Mouse (Mus musculus) small intestine, adult 10 weeks (tissue): Measurements from ENCODE around the gene Thop1. TPM values are rescaled to one million over a fixed set of nuclear protein-coding genes. Genes with fewer than 3 reads are reported as not detected.

Experiments used
- polyA plus RNA-seq: library from polyadenylated mRNA; stranded (reverse); fragments of 350-450 nt; fragmentation: Illumina TruSeq; extraction: RNeasy Lipid Tissue Mini Kit (QIAGEN cat#74804); gene quantifications from one replicate; pipeline ENCODE4 v1.2.3, GENCODE M21; 2014; ENCODE audit warnings: low replicate concordance

Thop1 gene
- polyA plus RNA-seq, result not detected

GRCm38 (mm10) chr10:81069836-81070235 is at the start of gene Thop1:
Gene Thop1, plus strand, starts transcription at chr10:81070035.

GRCm38 (mm10) chr10:81025639-81026275 is 44.1 kb upstream of the Thop1 start, which contains the start of gene Diras1:
Gene Diras1, minus strand, starts transcription at chr10:81025662.

GRCm38 (mm10) chr10:81036988-81037580 is 32.8 kb upstream of the Thop1 start, which contains the start of gene Slc39a3:
Gene Slc39a3, minus strand, starts transcription at chr10:81037426.

GRCm38 (mm10) chr10:81059603-81060543 is 10.0 kb upstream of the Thop1 start, which contains the start of gene Sgta:
Gene Sgta, minus strand, starts transcription at chr10:81060181.

GRCm38 (mm10) chr10:81105565-81106112 is 35.8 kb downstream of the Thop1 start, which contains the start of gene Map2k2:
Gene Map2k2, plus strand, starts transcription at chr10:81105915.

Other genes with a start within 250 kb of the Thop1 start
- gene Oaz1, start 243.4 kb upstream of the Thop1 start, polyA plus RNA-seq, result 174 TPM
- gene Lingo3, start 226.0 kb upstream of the Thop1 start, polyA plus RNA-seq, result not detected
- gene Lsm7, start 214.8 kb upstream of the Thop1 start, polyA plus RNA-seq, result not detected
- gene Sppl2b, start 214.8 kb upstream of the Thop1 start, polyA plus RNA-seq, result 0.11 TPM
- not detected for gene Tmprss9, start 198.2 kb upstream of the Thop1 start, polyA plus RNA-seq
- not detected for gene Timm13, start 169.1 kb upstream of the Thop1 start, polyA plus RNA-seq
- 0.45 TPM for gene Lmnb2, start 151.8 kb upstream of the Thop1 start, polyA plus RNA-seq
- gene Gadd45b, start 140.0 kb upstream of the Thop1 start, polyA plus RNA-seq, result 9.7 TPM
- not detected for gene Gng7, start 55.1 kb upstream of the Thop1 start, polyA plus RNA-seq
- 0.15 TPM for gene Diras1, start 44.4 kb upstream of the Thop1 start, polyA plus RNA-seq
- 0.19 TPM for gene Slc39a3, start 32.6 kb upstream of the Thop1 start, polyA plus RNA-seq
- gene Sgta, start 9.9 kb upstream of the Thop1 start, polyA plus RNA-seq, result 0.41 TPM
- 29.5 TPM for gene Creb3l3, start 28.8 kb downstream of the Thop1 start, polyA plus RNA-seq
- gene Map2k2, start 35.9 kb downstream of the Thop1 start, polyA plus RNA-seq, result 4.5 TPM
- gene Zbtb7a, start 65.2 kb downstream of the Thop1 start, polyA plus RNA-seq, result 19.8 TPM
- not detected for gene Pias4, start 97.9 kb downstream of the Thop1 start, polyA plus RNA-seq
- 3.2 TPM for gene Eef2, start 106.6 kb downstream of the Thop1 start, polyA plus RNA-seq
- not detected for gene Dapk3, start 113.0 kb downstream of the Thop1 start, polyA plus RNA-seq
- not detected for gene 4930442H23Rik, start 113.8 kb downstream of the Thop1 start, polyA plus RNA-seq
- not detected for gene Nmrk2, start 132.0 kb downstream of the Thop1 start, polyA plus RNA-seq
- not detected for gene Atcay, start 160.8 kb downstream of the Thop1 start, polyA plus RNA-seq
- 0.41 TPM for gene Zfr2, start 163.1 kb downstream of the Thop1 start, polyA plus RNA-seq
- not detected for gene Matk, start 182.9 kb downstream of the Thop1 start, polyA plus RNA-seq
- 0.89 TPM for gene Mrpl54, start 196.9 kb downstream of the Thop1 start, polyA plus RNA-seq
- not detected for gene Apba3, start 196.9 kb downstream of the Thop1 start, polyA plus RNA-seq
- 1.3 TPM for gene Tjp3, start 221.5 kb downstream of the Thop1 start, polyA plus RNA-seq
- gene Pip5k1c, start 222.9 kb downstream of the Thop1 start, polyA plus RNA-seq, result 1.4 TPM